Mouse (Mus musculus): ENCODE data around the gene Apbb2.

- TF ChIP-seq CTCF (IDR thresholded peaks at IDR 0.05), result no peak
- no peak for TF ChIP-seq EP300 (IDR thresholded peaks at IDR 0.05)
Observed at GRCm38 (mm10) chr5:66602287-66602820, 16.2 kb downstream of the Apbb2 start.

Data from lung, postnatal 0 days (tissue).